Mouse (Mus musculus) CH12.LX (cell line): ENCODE measurements at regions not wholly inside any gene's neighbourhood (a gene's known extent, or its start where the extent isn't known, plus 50 kb on each side); places are given as distances from the start of the nearest gene placed in this dataset.

ENCODE experiments used
- DNase-seq: peaks from one replicate; pipeline ENCODE4 v3.0.0-alpha.2; 2013; ENCODE audit errors: extremely low read depth
- H3K27ac ChIP-seq: 2 replicates; pipeline ENCODE4 v1.5.1; 2012; ENCODE audit warnings: low read depth, mild to moderate bottlenecking, control low read depth, moderate library complexity; ENCODE audit not compliant: insufficient read depth
- H3K27me3 ChIP-seq: replicated peaks from 2 replicates; pipeline ENCODE3; 2012; ENCODE audit warnings: inconsistent platforms
- H3K36me3 ChIP-seq, 2 experiments: replicated peaks in 1 of 2; 2 replicates each; pipeline versions ENCODE3 to v1.6.1; 2012; ENCODE audit warnings: inconsistent platforms in 1 of 2, low read length in 1 of 2, mild to moderate bottlenecking in 1 of 2, mixed read lengths in 1 of 2, moderate library complexity in 1 of 2; ENCODE audit not compliant: control insufficient read depth in 1 of 2, insufficient read depth in 1 of 2
- H3K4me1 ChIP-seq, 2 experiments: 2 replicates each; pipeline ENCODE4 v1.6.1; 2012; ENCODE audit warnings: inconsistent platforms in 1 of 2, moderate library complexity in 1 of 2; ENCODE audit not compliant: insufficient read depth in 2 of 2, control insufficient read depth in 1 of 2
- H3K4me2 ChIP-seq: 2 replicates; pipeline ENCODE4 v1.6.1; 2012; ENCODE audit warnings: low read depth, mild to moderate bottlenecking, control low read depth; ENCODE audit not compliant: poor library complexity, insufficient read depth, severe bottlenecking
- H3K4me3 ChIP-seq, 3 experiments: fragments of 150-350 bp in 1 of 3; sonication (generic) in 1 of 3; replicated peaks in 1 of 3; 2 replicates each; pipeline versions ENCODE3 to v1.5.1; 2011 to 2012; ENCODE audit warnings: low read depth in 2 of 3, low read length in 2 of 3, mild to moderate bottlenecking in 2 of 3, moderate library complexity in 2 of 3, control low read depth in 1 of 3, improper control_type of control experiment in 1 of 3, inconsistent platforms in 1 of 3, mixed read lengths in 1 of 3; ENCODE audit not compliant: poor library complexity in 1 of 3
- H3K79me2 ChIP-seq: replicated peaks from 2 replicates; pipeline ENCODE4 v1.6.1; 2012; ENCODE audit warnings: mild to moderate bottlenecking, moderate library complexity; ENCODE audit not compliant: control insufficient read depth, poor library complexity, insufficient read depth, severe bottlenecking; ENCODE audit errors: extremely low read depth
- H3K9ac ChIP-seq: 2 replicates; pipeline ENCODE4 v1.6.1; 2012; ENCODE audit warnings: low read depth, mild to moderate bottlenecking, control low read depth, moderate library complexity; ENCODE audit not compliant: insufficient read depth
- H3K9me3 ChIP-seq: replicated peaks from 2 replicates; pipeline ENCODE3; 2012; ENCODE audit warnings: low read length, inconsistent platforms, mixed read lengths
- CHD1 ChIP-seq: IDR thresholded peaks from 2 replicates; pipeline ENCODE4 v1.6.1; 2012; ENCODE audit warnings: low read depth, low read length, improper control_type of control experiment, inconsistent platforms
- CHD2 ChIP-seq: IDR thresholded peaks from 2 replicates; pipeline ENCODE4 v1.6.1; 2011; ENCODE audit warnings: low read length, improper control_type of control experiment
- CTCF ChIP-seq, 2 experiments: IDR thresholded peaks in 1 of 2; conservative IDR thresholded peaks in 1 of 2; 2 replicates each; pipeline ENCODE4 v1.5.1; 2011 to 2012; ENCODE audit warnings: low read depth in 2 of 2, low read length in 2 of 2, improper control_type of control experiment in 1 of 2, inconsistent platforms in 1 of 2, mild to moderate bottlenecking in 1 of 2, moderate library complexity in 1 of 2
- E2F4 ChIP-seq: IDR thresholded peaks from 2 replicates; pipeline ENCODE4 v1.6.1; 2011; ENCODE audit warnings: low read depth, low read length, improper control_type of control experiment; ENCODE audit not compliant: insufficient replicate concordance
- ETS1 ChIP-seq: conservative IDR thresholded peaks from 2 replicates; pipeline ENCODE4 v1.6.1; 2012; ENCODE audit warnings: low read depth, mild to moderate bottlenecking, inconsistent platforms, low read length, improper control_type of control experiment, moderate library complexity
- IRF4 ChIP-seq: IDR thresholded peaks from 2 replicates; pipeline ENCODE4 v1.6.1; 2014; ENCODE audit warnings: low read depth, mild to moderate bottlenecking, inconsistent platforms, low read length, improper control_type of control experiment
- MAX ChIP-seq: IDR thresholded peaks from 2 replicates; pipeline ENCODE4 v1.6.1; 2011; ENCODE audit warnings: low read length, improper control_type of control experiment
- MEF2A ChIP-seq: IDR thresholded peaks from 2 replicates; pipeline ENCODE4 v1.6.1; 2014; ENCODE audit warnings: low read depth, mild to moderate bottlenecking, inconsistent platforms, low read length, improper control_type of control experiment, borderline replicate concordance
- NELFE ChIP-seq: IDR thresholded peaks from 2 replicates; pipeline ENCODE4 v1.6.1; 2011; ENCODE audit warnings: low read depth, low read length, improper control_type of control experiment
- NRF1 ChIP-seq: IDR thresholded peaks from 2 replicates; pipeline ENCODE4 v1.6.1; 2014; ENCODE audit warnings: low read depth, mild to moderate bottlenecking, inconsistent platforms, low read length, improper control_type of control experiment, moderate library complexity
- PAX5 ChIP-seq: IDR thresholded peaks from 2 replicates; pipeline ENCODE4 v1.6.1; 2012; ENCODE audit warnings: low read length, inconsistent platforms, mixed read lengths
- POLR2AphosphoS2 ChIP-seq: IDR thresholded peaks from 2 replicates; pipeline ENCODE4 v1.6.1; 2011; ENCODE audit warnings: low read depth, low read length, improper control_type of control experiment
- SIN3A ChIP-seq: IDR thresholded peaks from 2 replicates; pipeline ENCODE4 v1.6.1; 2012; ENCODE audit warnings: low read length, improper control_type of control experiment, inconsistent platforms
- SMC3 ChIP-seq: IDR thresholded peaks from 2 replicates; pipeline ENCODE4 v1.6.1; 2011; ENCODE audit warnings: low read depth, low read length, improper control_type of control experiment
- ZKSCAN1 ChIP-seq: IDR thresholded peaks from 2 replicates; pipeline ENCODE4 v1.6.1; 2012; ENCODE audit warnings: low read depth, inconsistent platforms, low read length, improper control_type of control experiment, borderline replicate concordance
- dilution Hi-C: fragments of 300-500 bp; cut with MboI; formaldehyde crosslinking; loops from 2 replicates; pipeline ENCODE4 v1.14.3; 2020; ENCODE audit warnings: low sequenced_read_pairs; ENCODE audit not compliant: extremely low pct_unique_long_range_greater_than_20kb, extremely low pct_ligation_motif_present
- in situ Hi-C: fragments of 300-500 bp; cut with MboI; formaldehyde crosslinking; loops from 3 replicates; pipeline ENCODE4 v1.14.3; 2019; ENCODE audit warnings: low sequenced_read_pairs, low pct_ligation_motif_present, low pct_unique_long_range_greater_than_20kb, mixed read lengths

DNA sequence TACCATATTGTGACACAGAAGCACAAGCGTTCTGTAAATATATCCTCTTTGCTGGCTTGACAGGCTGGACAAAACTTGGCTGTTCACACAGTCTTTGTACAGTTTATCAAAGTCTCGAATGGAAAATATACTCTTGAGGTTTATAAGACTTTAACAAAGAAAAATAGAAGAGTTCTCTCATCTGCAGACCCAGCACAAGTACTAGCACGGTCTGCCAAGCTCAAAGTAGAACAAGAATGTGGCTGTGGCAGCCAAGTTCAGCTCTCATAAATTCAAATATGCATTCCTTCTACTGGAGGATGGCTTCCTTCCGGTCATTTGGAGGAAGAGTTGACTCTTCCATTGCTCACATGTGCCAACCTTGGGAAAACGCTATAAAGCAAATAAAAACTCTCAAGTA is 151.2 kb upstream of the Pik3r1 start:
- dilution Hi-C loops, result no loop called here
- no peak overlapping the region for H3K9ac ChIP-seq
- H3K4me1 ChIP-seq, result peaks cover 0 to 3% of the 10 kb centered on the region in 2 experiments; a peak in 1 of 4 replicates
- no peaks in the 10 kb centered on the region for H3K27me3 ChIP-seq
- no peak for TF ChIP-seq NELFE
- TF ChIP-seq CTCF (conservative IDR thresholded peaks at IDR 0.05 in 1 of 2, IDR thresholded peaks at IDR 0.05 in 1 of 2; ENCODE audit: low read depth in 2 of 2, low read length in 2 of 2), result no peak
- no peak for TF ChIP-seq ETS1
- TF ChIP-seq MAX, result no peak
- TF ChIP-seq E2F4, result no peak
- TF ChIP-seq POLR2AphosphoS2, result no peak
- no peaks in the 10 kb centered on the region for H3K79me2 ChIP-seq
- in situ Hi-C loops, result no loop called here
- DNase-seq, result no peak
- no peak overlapping the region for H3K4me3 ChIP-seq
- H3K4me2 ChIP-seq, result no peak overlapping the region
- no peak overlapping the region for H3K27ac ChIP-seq
- H3K36me3 ChIP-seq, result no peaks in the 10 kb centered on the region
- no peaks in the 10 kb centered on the region for H3K9me3 ChIP-seq

GRCm38 (mm10) chr13:101920384-101920783 is 152.4 kb upstream of the Pik3r1 start:
- no peak overlapping the region for H3K27ac ChIP-seq
- dilution Hi-C loops, result no loop called here
- no peak overlapping the region for H3K4me2 ChIP-seq
- H3K27me3 ChIP-seq, result no peaks in the 10 kb centered on the region
- H3K4me1 ChIP-seq, result peaks cover 0 to under 1% of the 10 kb centered on the region in 2 experiments; a peak in 1 of 4 replicates
- no peak overlapping the region for H3K4me3 ChIP-seq
- H3K79me2 ChIP-seq, result no peaks in the 10 kb centered on the region
- H3K9ac ChIP-seq, result no peak overlapping the region
- in situ Hi-C loops, result no loop called here
- H3K36me3 ChIP-seq, result no peaks in the 10 kb centered on the region
- no peaks in the 10 kb centered on the region for H3K9me3 ChIP-seq
- TF ChIP-seq NRF1, result no peak
- TF ChIP-seq CHD1, result no peak
- TF ChIP-seq CHD2, result no peak
- no peak for TF ChIP-seq SMC3
- TF ChIP-seq PAX5, result no peak
- no peak for TF ChIP-seq MEF2A
- TF ChIP-seq, all 38 proteins: peak for 0
- no peak for DNase-seq

- in situ Hi-C loops, result no loop called here
Measured at GRCm38 (mm10) chr13:101924637-101925036, 156.6 kb upstream of the Pik3r1 start.

More at GRCm38 (mm10) chr13:101924637-101925036, 156.6 kb upstream of the Pik3r1 start:
- Histone ChIP-seq H3K4me3 (no peak overlapping the region), H3K9me3 (no peaks in the 10 kb centered on the region), H3K36me3 (no peaks in the 10 kb centered on the region), H3K27ac (no peak overlapping the region), H3K9ac (no peak overlapping the region), H3K27me3 (no peaks in the 10 kb centered on the region), H3K79me2 (no peaks in the 10 kb centered on the region)
- dilution Hi-C loops, result no loop called here
- DNase-seq, result no peak
- TF ChIP-seq IRF4 (no peak), CHD2 (no peak), SIN3A (no peak), ETS1 (no peak), ZKSCAN1 (no peak), SMC3 (no peak), CTCF (conservative IDR thresholded peaks at IDR 0.05 in 1 of 2, IDR thresholded peaks at IDR 0.05 in 1 of 2; ENCODE audit: low read depth in 2 of 2, low read length in 2 of 2) (no peak)
- TF ChIP-seq, all 38 proteins: peak for 0
- Histone ChIP-seq H3K4me1 (peaks cover 0 to 12% of the 10 kb centered on the region in 2 experiments; a peak in 3 of 4 replicates), H3K4me2 (no peak overlapping the region)
